Mouse (Mus musculus) hindbrain, embryonic 12.5 days (tissue): ENCODE results near the gene Ablim2. TPM values are rescaled to one million over a fixed set of nuclear protein-coding genes. Genes with fewer than 3 reads are reported as not detected.

Experiments used
- ATAC-seq: fragments of 200-750 bp; cut with Nextera tagmentation; 2 replicates; pipeline ENCODE4 v1.8.0; 2017; ENCODE audit warnings: moderate TSS enrichment; ENCODE audit not compliant: low FRiP score
- H3K27ac ChIP-seq: fragments of 300-500 bp; sonication (generic); 2 replicates; pipeline ENCODE4 v1.5.1; 2016; ENCODE audit warnings: mild to moderate bottlenecking
- H3K27me3 ChIP-seq: fragments of 300-500 bp; sonication (generic); 2 replicates; pipeline ENCODE4 v1.6.1; 2016; ENCODE audit warnings: mild to moderate bottlenecking
- H3K36me3 ChIP-seq: fragments of 300-500 bp; sonication (generic); 2 replicates; pipeline ENCODE4 v1.6.1; 2016; ENCODE audit warnings: mild to moderate bottlenecking
- H3K4me1 ChIP-seq: fragments of 300-500 bp; sonication (generic); 2 replicates; pipeline ENCODE4 v1.6.1; 2016
- H3K4me2 ChIP-seq: fragments of 300-500 bp; sonication (generic); replicated peaks from 2 replicates; pipeline ENCODE4 v1.6.1; 2016; ENCODE audit warnings: mild to moderate bottlenecking
- H3K4me3 ChIP-seq: fragments of 300-500 bp; sonication (generic); 2 replicates; pipeline ENCODE4 v1.5.1; 2016; ENCODE audit warnings: mild to moderate bottlenecking
- H3K9ac ChIP-seq: fragments of 300-500 bp; sonication (generic); 2 replicates; pipeline ENCODE4 v1.6.1; 2016; ENCODE audit warnings: mild to moderate bottlenecking, moderate library complexity
- H3K9me3 ChIP-seq: fragments of 300-500 bp; sonication (generic); replicated peaks from 2 replicates; pipeline ENCODE4 v1.6.1; 2016; ENCODE audit warnings: mild to moderate bottlenecking
- WGBS: fragments of 180-500 bp; shearing (Covaris S2); methylation state at CpG from one replicate; pipeline ENCODE4 v1.1.7; 2016; 5-methylcytosine and 5-hydroxymethylcytosine counted together
- polyA plus RNA-seq: library from polyadenylated mRNA; unstranded; fragments of >200 nt; fragmentation: Nextera tagmentation; extraction: Ambion mirVana; gene quantifications from 2 replicates; pipeline ENCODE4 v1.2.1, GENCODE M21; 2016

Ablim2 gene
- polyA plus RNA-seq, 1 experiment from 2014 or later = 3.9 TPM

GRCm38 (mm10) chr5:35758081-35759053, 687 bp downstream of the Ablim2 start:
- 2% methylated on average over 40 of the region's 40 CpGs for WGBS
- Histone ChIP-seq H3K4me1 (peaks cover 11% of the 10 kb centered on the region), H3K36me3 (no peaks in the 10 kb centered on the region), H3K9me3 (no peaks in the 10 kb centered on the region), H3K27ac (no peak overlapping the region), H3K27me3 (peaks cover 60% of the 10 kb centered on the region), H3K9ac (peak overlapping the region; percentile 48), H3K4me2 (peak overlapping the region; percentile 92), H3K4me3 (peak overlapping the region; percentile 59)
- no peak; the same call in 1 of the 2 replicates for ATAC-seq

- 73% methylated on average over 5 of the region's 5 CpGs for WGBS
- H3K9me3 ChIP-seq = no peaks in the 10 kb centered on the region
- H3K27me3 ChIP-seq = peaks cover 62% of the 10 kb centered on the region
- no peak for ATAC-seq
- peaks cover 11% of the 10 kb centered on the region for H3K4me1 ChIP-seq
- no peak overlapping the region for H3K4me3 ChIP-seq
- H3K4me2 ChIP-seq = no peak overlapping the region
- no peak overlapping the region for H3K27ac ChIP-seq
- no peaks in the 10 kb centered on the region for H3K36me3 ChIP-seq
- H3K9ac ChIP-seq = no peak overlapping the region
Observed at GRCm38 (mm10) chr5:35761323-35761722, 3.6 kb downstream of the Ablim2 start.

GRCm38 (mm10) chr5:35762388-35762787, 4.7 kb downstream of the Ablim2 start:
- Histone ChIP-seq H3K27ac (no peak overlapping the region), H3K9me3 (no peaks in the 10 kb centered on the region), H3K36me3 (no peaks in the 10 kb centered on the region), H3K9ac (no peak overlapping the region), H3K4me2 (no peak overlapping the region), H3K4me1 (peaks cover 5% of the 10 kb centered on the region), H3K27me3 (peaks cover 55% of the 10 kb centered on the region), H3K4me3 (no peak overlapping the region)
- WGBS = 74% methylated on average over 5 of the region's 5 CpGs
- ATAC-seq = no peak

GRCm38 (mm10) chr5:35762850-35763249, 5.2 kb downstream of the Ablim2 start:
- Histone ChIP-seq H3K9me3 (no peaks in the 10 kb centered on the region), H3K27ac (no peak overlapping the region), H3K27me3 (peaks cover 54% of the 10 kb centered on the region), H3K4me3 (no peak overlapping the region), H3K9ac (no peak overlapping the region), H3K36me3 (no peaks in the 10 kb centered on the region), H3K4me2 (no peak overlapping the region), H3K4me1 (peaks cover 5% of the 10 kb centered on the region)
- no peak for ATAC-seq
- WGBS = 84% methylated on average over 10 of the region's 10 CpGs

GRCm38 (mm10) chr5:35765909-35766308, 8.2 kb downstream of the Ablim2 start:
- H3K27ac ChIP-seq = no peak overlapping the region
- ATAC-seq = no peak
- H3K27me3 ChIP-seq = peaks cover 24% of the 10 kb centered on the region
- no peak overlapping the region for H3K4me2 ChIP-seq
- no peak overlapping the region for H3K4me3 ChIP-seq
- H3K4me1 ChIP-seq = peaks cover 3% of the 10 kb centered on the region; the same call in 1 of the 2 replicates
- 85% methylated on average over 6 of the region's 6 CpGs for whole genome bisulfite sequencing
- H3K9me3 ChIP-seq = no peaks in the 10 kb centered on the region
- no peak overlapping the region for H3K9ac ChIP-seq
- H3K36me3 ChIP-seq = no peaks in the 10 kb centered on the region

- Histone ChIP-seq H3K27me3 (peaks cover 10% of the 10 kb centered on the region; the same call in 1 of the 2 replicates), H3K4me3 (no peak overlapping the region), H3K4me2 (no peak overlapping the region), H3K9me3 (no peaks in the 10 kb centered on the region), H3K27ac (no peak overlapping the region), H3K4me1 (peaks cover 6% of the 10 kb centered on the region; the same call in 1 of the 2 replicates), H3K9ac (no peak overlapping the region), H3K36me3 (no peaks in the 10 kb centered on the region)
- WGBS = 69% methylated on average over 3 of the region's 3 CpGs
- no peak for ATAC-seq
Observed at GRCm38 (mm10) chr5:35768525-35768924, 10.8 kb downstream of the Ablim2 start.

- Histone ChIP-seq H3K4me1 (peaks cover 6% of the 10 kb centered on the region), H3K9me3 (no peaks in the 10 kb centered on the region), H3K4me3 (no peak overlapping the region), H3K27ac (no peak overlapping the region), H3K4me2 (no peak overlapping the region), H3K27me3 (0 out of 2 replicates have a peak, but pooled peaks cover 8% of the 10 kb centered on the region), H3K9ac (no peak overlapping the region), H3K36me3 (no peaks in the 10 kb centered on the region)
- 87% methylated on average over 7 of the region's 7 CpGs for WGBS
- no peak for ATAC-seq
Observed at GRCm38 (mm10) chr5:35768997-35769396, 11.3 kb downstream of the Ablim2 start.

GRCm38 (mm10) chr5:35770246-35770645, 12.6 kb downstream of the Ablim2 start:
- Histone ChIP-seq H3K9me3 (no peaks in the 10 kb centered on the region), H3K9ac (no peak overlapping the region), H3K36me3 (no peaks in the 10 kb centered on the region), H3K4me3 (no peak overlapping the region), H3K27ac (no peak overlapping the region), H3K27me3 (0 out of 2 replicates have a peak, but pooled peaks cover 3% of the 10 kb centered on the region), H3K4me1 (peaks cover 6% of the 10 kb centered on the region), H3K4me2 (no peak overlapping the region)
- 80% methylated on average over 2 of the region's 2 CpGs for WGBS
- no peak for ATAC-seq

GRCm38 (mm10) chr5:35770891-35771663, 13.4 kb downstream of the Ablim2 start:
- WGBS = 70% methylated on average over 14 of the region's 14 CpGs

GRCm38 (mm10) chr5:35773274-35774136, 15.8 kb downstream of the Ablim2 start:
- H3K4me3 ChIP-seq = no peak overlapping the region
- H3K9ac ChIP-seq = no peak overlapping the region
- ATAC-seq = peak; percentile 48; the same call in 1 of the 2 replicates
- H3K9me3 ChIP-seq = no peaks in the 10 kb centered on the region
- H3K4me2 ChIP-seq = no peak overlapping the region
- H3K4me1 ChIP-seq = peaks cover 6% of the 10 kb centered on the region
- H3K27ac ChIP-seq = no peak overlapping the region
- WGBS = 72% methylated on average over 13 of the region's 13 CpGs
- H3K36me3 ChIP-seq = no peaks in the 10 kb centered on the region
- no peaks in the 10 kb centered on the region for H3K27me3 ChIP-seq

More at GRCm38 (mm10) chr5:35770891-35771663, 13.4 kb downstream of the Ablim2 start:
- Histone ChIP-seq H3K27ac (no peak overlapping the region), H3K9me3 (no peaks in the 10 kb centered on the region), H3K4me1 (peaks cover 6% of the 10 kb centered on the region), H3K27me3 (no peaks in the 10 kb centered on the region), H3K36me3 (no peaks in the 10 kb centered on the region), H3K9ac (no peak overlapping the region), H3K4me2 (no peak overlapping the region), H3K4me3 (no peak overlapping the region)
- ATAC-seq = no peak

- Histone ChIP-seq H3K9ac (no peak overlapping the region), H3K4me1 (peaks cover 6% of the 10 kb centered on the region), H3K4me2 (no peak overlapping the region), H3K4me3 (no peak overlapping the region), H3K27me3 (no peaks in the 10 kb centered on the region), H3K27ac (no peak overlapping the region), H3K36me3 (no peaks in the 10 kb centered on the region), H3K9me3 (no peaks in the 10 kb centered on the region)
- 68% methylated on average over 6 of the region's 6 CpGs for WGBS
- ATAC-seq = no peak
Observed at GRCm38 (mm10) chr5:35774137-35774424, 16.4 kb downstream of the Ablim2 start.
